Mouse (Mus musculus): ENCODE measurements around the gene Aqp7.

Gene Aqp7

DNA sequence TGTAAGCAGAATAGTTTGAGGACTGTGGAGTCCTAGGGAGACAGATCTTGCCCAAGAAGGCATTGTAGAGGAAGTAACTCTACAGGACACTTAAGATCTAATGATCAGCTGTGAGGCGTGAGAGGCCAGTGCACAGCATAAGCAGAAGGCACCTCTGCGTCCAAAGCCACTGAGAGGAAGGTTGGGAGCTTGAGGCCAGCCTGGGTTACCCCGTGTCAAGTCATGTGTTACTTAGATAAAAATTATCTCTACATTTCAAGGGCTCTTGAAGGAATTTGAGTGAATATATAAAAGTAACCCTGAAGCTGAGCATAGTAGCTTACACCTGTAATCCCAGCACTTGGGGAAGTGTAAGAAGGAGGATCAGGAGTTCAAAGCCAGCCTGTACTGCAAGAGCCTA is 34.6 kb downstream of the Aqp7 start:
- in situ Hi-C loops (cut with MboI; ENCODE audit: low sequenced_read_pairs): no loop called here

- in situ Hi-C loops (cut with MboI; ENCODE audit: low sequenced_read_pairs): no loop called here
These were observed 46.9 kb downstream of the Aqp7 start for GRCm38 (mm10) chr4:41000842-41001639.

- in situ Hi-C loops (cut with MboI; ENCODE audit: low sequenced_read_pairs): no loop called here
These were observed 47.7 kb downstream of the Aqp7 start for GRCm38 (mm10) chr4:41000271-41000670.

DNA sequence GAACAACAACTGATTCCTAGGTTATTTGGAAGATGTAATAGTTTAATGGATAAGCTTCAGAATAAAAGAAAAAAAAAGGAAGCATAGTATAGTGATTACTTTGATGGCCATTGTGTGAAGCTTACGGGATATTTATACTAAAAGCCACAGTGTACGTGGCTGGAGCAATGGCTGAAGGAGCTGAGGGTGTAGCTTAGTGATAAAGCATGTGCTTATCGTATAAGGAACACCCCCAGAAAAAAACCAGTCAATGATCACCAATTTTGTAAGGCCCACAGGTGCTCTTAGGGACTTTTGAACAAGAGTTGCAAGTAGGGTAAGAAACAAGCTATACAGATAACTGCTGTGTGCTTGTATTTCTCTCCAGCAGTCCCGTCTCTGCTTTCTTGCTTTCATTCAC is 50.0 kb downstream of the Aqp7 start:
- in situ Hi-C loops (cut with MboI; ENCODE audit: low sequenced_read_pairs): no loop called here

- in situ Hi-C loops (cut with MboI; ENCODE audit: low sequenced_read_pairs): no loop called here
These were observed 51.6 kb downstream of the Aqp7 start for GRCm38 (mm10) chr4:40996302-40996701.

- in situ Hi-C loops (cut with MboI; ENCODE audit: low sequenced_read_pairs): no loop called here
These were observed 58.3 kb downstream of the Aqp7 start for GRCm38 (mm10) chr4:40989633-40990032.

DNA sequence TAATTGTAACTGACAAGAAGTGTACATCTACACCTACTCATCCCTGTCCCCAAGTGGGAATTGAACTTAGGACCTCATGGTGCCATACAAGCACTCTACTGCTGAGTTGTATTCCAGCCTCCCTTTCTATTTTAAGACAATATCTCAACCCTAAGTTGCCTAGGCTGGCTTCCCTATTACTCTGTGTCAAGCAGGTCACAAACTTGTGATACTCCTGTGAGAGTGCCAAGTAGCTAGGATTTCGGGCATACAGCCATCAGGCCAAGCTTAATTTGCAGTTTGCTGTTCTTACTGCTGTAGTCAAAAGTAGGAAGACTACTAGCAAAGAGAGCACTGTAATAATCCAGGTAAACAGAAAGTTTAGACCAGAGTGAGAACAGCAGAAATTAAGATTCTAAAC is 64.3 kb downstream of the Aqp7 start:
- in situ Hi-C loops (cut with MboI; ENCODE audit: low sequenced_read_pairs): no loop called here
